Comparison of ENCODE assay signal across 1 mouse cellular context in the genomic region with DNA sequence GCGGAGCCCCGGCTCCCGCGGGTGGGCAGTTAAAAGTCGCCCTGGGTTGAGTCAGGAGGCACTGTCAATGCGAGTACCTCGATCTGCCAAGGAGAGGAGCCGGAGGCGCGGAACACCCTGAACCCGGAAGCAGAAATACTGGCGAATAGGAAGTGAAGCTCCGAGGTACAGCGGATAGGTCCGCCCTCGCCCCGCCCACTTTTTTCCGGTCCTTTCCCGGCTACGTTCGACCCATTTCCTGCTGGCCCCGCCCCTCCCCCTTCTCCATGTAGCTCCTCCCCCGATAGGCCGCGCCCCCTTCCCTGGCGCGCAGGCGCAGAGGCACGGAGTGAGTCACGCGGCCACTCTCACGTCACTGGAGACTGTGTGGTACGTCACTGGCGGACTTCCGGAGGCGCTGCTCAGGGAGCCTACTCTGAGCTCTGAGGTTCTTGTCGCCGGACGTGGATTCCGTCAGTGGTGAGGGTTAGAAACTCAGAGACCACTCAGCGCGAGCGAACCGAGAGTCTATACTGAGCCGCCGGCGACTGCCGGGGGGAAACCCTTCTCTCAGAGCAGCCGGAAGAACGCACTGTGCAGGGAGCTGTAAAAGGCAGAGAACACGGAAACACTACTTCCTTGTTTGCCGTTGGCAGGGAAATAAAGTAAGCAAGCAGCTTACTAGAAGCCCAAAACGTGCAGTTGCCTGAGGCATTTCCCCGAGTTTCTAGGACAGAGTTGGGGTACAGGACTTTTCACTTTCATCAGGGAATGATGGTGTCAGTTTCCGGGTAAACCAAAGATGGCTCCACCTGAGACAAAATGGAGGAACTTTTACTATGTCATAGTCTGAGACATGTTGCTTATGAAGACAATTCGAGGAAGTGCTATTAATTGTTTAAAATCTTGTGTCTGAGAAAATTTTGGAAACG.
A peak's percentile ranks its signal among the peaks of the same experiment; 100 is the strongest.
TF ChIP-seq lines count a peak whose summit lies in the region.

A gene (minus strand): TSS at position 140 of the 911 bp plus-strand sequence.

TF ChIP-seq in MEL, 35 proteins besides CTCF, POLR2A, EP300 and RAD21 (continued from another document):
- no peak for TF ChIP-seq MAFK (IDR thresholded peaks at IDR 0.05; ENCODE audit: borderline replicate concordance, low read depth, low read length)
- TF ChIP-seq MYC (IDR thresholded peaks at IDR 0.05; ENCODE audit: low read depth, low read length), result 0 out of 2 replicates have a peak, but pooled peaks have one; percentile 6
- peak; percentile 86; the same call in 1 of the 2 replicates for TF ChIP-seq JUND (IDR thresholded peaks at IDR 0.05; ENCODE audit: low read depth, low read length)
- TF ChIP-seq UBTF (IDR thresholded peaks at IDR 0.05; ENCODE audit: borderline replicate concordance, insufficient read depth, low read depth, low read length), result peak; percentile 54; the same call in 1 of the 2 replicates
- peak; percentile 88 for TF ChIP-seq HCFC1 (IDR thresholded peaks at IDR 0.05; ENCODE audit: low read depth, low read length)
- TF ChIP-seq ZKSCAN1 (IDR thresholded peaks at IDR 0.05; ENCODE audit: low read depth, low read length), result no peak
- TF ChIP-seq ZNF384 (IDR thresholded peaks at IDR 0.05; ENCODE audit: low read depth, low read length), result no peak
- peak; percentile 67 for TF ChIP-seq MAX (IDR thresholded peaks at IDR 0.05; ENCODE audit: low read length)
- peak in 1 of 2 experiments; percentile 63; a peak in 2 of 4 replicates for TF ChIP-seq USF2 (IDR thresholded peaks at IDR 0.05; ENCODE audit: borderline replicate concordance in 1 of 2, insufficient read depth in 1 of 2, low read depth in 1 of 2, low read length in 2 of 2)
- TF ChIP-seq SMC3 (IDR thresholded peaks at IDR 0.05; ENCODE audit: low read depth, low read length), result no peak
- TF ChIP-seq MAZ (IDR thresholded peaks at IDR 0.05; ENCODE audit: low read depth, low read length), result 0 out of 2 replicates have a peak, but pooled peaks have one; percentile 32
- no peak for TF ChIP-seq MEF2A (IDR thresholded peaks at IDR 0.05; ENCODE audit: extremely low read depth, insufficient replicate concordance, low read depth, low read length, poor library complexity, severe bottlenecking)
- TF ChIP-seq KAT2A (conservative IDR thresholded peaks at IDR 0.05; ENCODE audit: low read depth, low read length), result peak; percentile 65; the same call in 1 of the 2 replicates
- TF ChIP-seq E2F4 (IDR thresholded peaks at IDR 0.05; ENCODE audit: borderline replicate concordance, low read depth, low read length), result no peak
- no peak; the same call in 1 of the 2 replicates for TF ChIP-seq ETS1 (IDR thresholded peaks at IDR 0.05; ENCODE audit: low read depth, low read length)
